Mouse (Mus musculus) liver, embryonic 12.5 days (tissue): Measurements from ENCODE around the gene Pik3r3. TPM values are rescaled to one million over a fixed set of nuclear protein-coding genes. Genes with fewer than 3 reads are reported as not detected.
"Not testable (repeated sequence)": the region's sequence is repeated elsewhere in the genome, so short reads cannot be mapped to it uniquely, and the experiment has no call there.

Experiments used
- ATAC-seq: fragments of 200-750 bp; cut with Nextera tagmentation; 2 replicates; pipeline ENCODE4 v1.8.0; 2017; ENCODE audit warnings: moderate number of reproducible peaks, mild to moderate bottlenecking, moderate library complexity
- H3K27ac ChIP-seq: fragments of 300-500 bp; sonication (generic); 2 replicates; pipeline ENCODE4 v1.5.1; 2016; ENCODE audit warnings: mild to moderate bottlenecking
- H3K27me3 ChIP-seq: fragments of 300-500 bp; sonication (generic); replicated peaks from 2 replicates; pipeline ENCODE4 v1.6.1; 2016; ENCODE audit warnings: mild to moderate bottlenecking, moderate library complexity
- H3K36me3 ChIP-seq: fragments of 300-500 bp; sonication (generic); 2 replicates; pipeline ENCODE4 v1.6.1; 2016; ENCODE audit warnings: mild to moderate bottlenecking, moderate library complexity
- H3K4me1 ChIP-seq: fragments of 300-500 bp; sonication (generic); 2 replicates; pipeline ENCODE4 v1.6.1; 2016
- H3K4me2 ChIP-seq: fragments of 300-500 bp; sonication (generic); 2 replicates; pipeline ENCODE4 v1.6.1; 2016; ENCODE audit warnings: mild to moderate bottlenecking, moderate library complexity
- H3K4me3 ChIP-seq: fragments of 300-500 bp; sonication (generic); 2 replicates; pipeline ENCODE4 v1.5.1; 2016; ENCODE audit warnings: mild to moderate bottlenecking, moderate library complexity
- H3K9ac ChIP-seq: fragments of 300-500 bp; sonication (generic); 2 replicates; pipeline ENCODE4 v1.6.1; 2016; ENCODE audit warnings: mild to moderate bottlenecking, moderate library complexity
- H3K9me3 ChIP-seq: fragments of 300-500 bp; sonication (generic); replicated peaks from 2 replicates; pipeline ENCODE4 v1.6.1; 2016; ENCODE audit warnings: mild to moderate bottlenecking, moderate library complexity
- WGBS: fragments of 180-500 bp; shearing (Covaris S2); methylation state at CpG from one replicate; pipeline ENCODE4 v1.1.7; 2016; ENCODE audit not compliant: insufficient replicate concordance; 5-methylcytosine and 5-hydroxymethylcytosine counted together
- polyA plus RNA-seq: library from polyadenylated mRNA; unstranded; fragments of >200 nt; fragmentation: Nextera tagmentation; extraction: Ambion mirVana; gene quantifications from 2 replicates; pipeline ENCODE4 v1.2.1, GENCODE M21; 2016

Gene Pik3r3
- polyA plus RNA-seq, 1 experiment from 2014 or later = 2.7 TPM

GRCm38 (mm10) chr4:116221996-116222842, 801 bp downstream of the Pik3r3 start:
- Histone ChIP-seq H3K9ac (peak overlapping the region; percentile 86), H3K9me3 (no peaks in the 10 kb centered on the region), H3K4me3 (peak overlapping the region; percentile 71), H3K27ac (peak overlapping the region; percentile 87), H3K27me3 (peaks cover 11% of the 10 kb centered on the region; the same call in 1 of the 2 replicates), H3K4me2 (peak overlapping the region; percentile 96), H3K36me3 (no peaks in the 10 kb centered on the region), H3K4me1 (peaks cover 18% of the 10 kb centered on the region)
- 2% methylated on average over 23 of the region's 23 CpGs for WGBS
- ATAC-seq = no peak

- H3K4me3 ChIP-seq = peak overlapping the region; percentile 71
- ATAC-seq = no peak
- WGBS = 28% methylated on average over 6 of the region's 6 CpGs
- no peak overlapping the region for H3K9ac ChIP-seq
- H3K27me3 ChIP-seq = peaks cover 11% of the 10 kb centered on the region; the same call in 1 of the 2 replicates
- no peaks in the 10 kb centered on the region for H3K9me3 ChIP-seq
- peaks cover 18% of the 10 kb centered on the region for H3K4me1 ChIP-seq
- H3K4me2 ChIP-seq = peak overlapping the region; percentile 96
- no peak overlapping the region for H3K27ac ChIP-seq
- no peaks in the 10 kb centered on the region for H3K36me3 ChIP-seq
Measured at GRCm38 (mm10) chr4:116222843-116223119, 1.4 kb downstream of the Pik3r3 start.

GRCm38 (mm10) chr4:116243377-116243776, 22.0 kb downstream of the Pik3r3 start:
- no peak overlapping the region for H3K9ac ChIP-seq
- no peak overlapping the region for H3K4me3 ChIP-seq
- no peak overlapping the region for H3K27ac ChIP-seq
- H3K27me3 ChIP-seq = no peaks in the 10 kb centered on the region
- 0 out of 2 replicates have a peak, but pooled peaks cover 4% of the 10 kb centered on the region for H3K4me1 ChIP-seq
- no peak overlapping the region for H3K4me2 ChIP-seq
- 52% methylated on average over 3 of the region's 3 CpGs for WGBS
- no peak for ATAC-seq
- H3K36me3 ChIP-seq = no peaks in the 10 kb centered on the region
- no peaks in the 10 kb centered on the region for H3K9me3 ChIP-seq

- H3K27me3 ChIP-seq = no peaks in the 10 kb centered on the region
- H3K9me3 ChIP-seq = no peaks in the 10 kb centered on the region
- no peak overlapping the region for H3K4me3 ChIP-seq
- 35% methylated on average over 2 of the region's 2 CpGs for WGBS
- no peaks in the 10 kb centered on the region for H3K36me3 ChIP-seq
- H3K27ac ChIP-seq = no peak overlapping the region
- H3K4me2 ChIP-seq = no peak overlapping the region
- H3K9ac ChIP-seq = no peak overlapping the region
- 0 out of 2 replicates have a peak, but pooled peaks cover 4% of the 10 kb centered on the region for H3K4me1 ChIP-seq
- ATAC-seq = no peak
Measured at GRCm38 (mm10) chr4:116244240-116244639, 22.8 kb downstream of the Pik3r3 start.

GRCm38 (mm10) chr4:116245926-116246325, 24.5 kb downstream of the Pik3r3 start:
- H3K9ac ChIP-seq, H3K27me3 ChIP-seq, H3K36me3 ChIP-seq, H3K9me3 ChIP-seq, H3K4me3 ChIP-seq, ATAC-seq, H3K27ac ChIP-seq, H3K4me2 ChIP-seq: not testable (repeated sequence)
- 17% methylated on average over 3 of the region's 3 CpGs for WGBS
- peaks cover 12% of the 10 kb centered on the region; the same call in 1 of the 2 replicates for H3K4me1 ChIP-seq

- no peaks in the 10 kb centered on the region for H3K36me3 ChIP-seq
- ATAC-seq = 0 out of 2 replicates have a peak, but pooled peaks have one; percentile 24
- H3K27me3 ChIP-seq = no peaks in the 10 kb centered on the region
- no peak overlapping the region for H3K9ac ChIP-seq
- H3K4me2 ChIP-seq = no peak overlapping the region
- no peaks in the 10 kb centered on the region for H3K9me3 ChIP-seq
- H3K4me1 ChIP-seq = peaks cover 8% of the 10 kb centered on the region; the same call in 1 of the 2 replicates
- WGBS = 58% methylated on average over 3 of the region's 3 CpGs
- H3K4me3 ChIP-seq = no peak overlapping the region
- no peak overlapping the region for H3K27ac ChIP-seq
Measured at GRCm38 (mm10) chr4:116249986-116250385, 28.6 kb downstream of the Pik3r3 start.

- WGBS = 86% methylated on average over 6 of the region's 6 CpGs
- Histone ChIP-seq H3K27ac (no peak overlapping the region), H3K4me1 (no peaks in the 10 kb centered on the region), H3K27me3 (no peaks in the 10 kb centered on the region), H3K9me3 (no peaks in the 10 kb centered on the region), H3K9ac (no peak overlapping the region), H3K4me2 (no peak overlapping the region), H3K4me3 (no peak overlapping the region), H3K36me3 (no peaks in the 10 kb centered on the region)
- no peak for ATAC-seq
Measured at GRCm38 (mm10) chr4:116268220-116268619, 46.8 kb downstream of the Pik3r3 start.

- no peak overlapping the region for H3K4me2 ChIP-seq
- H3K9ac ChIP-seq = no peak overlapping the region
- H3K9me3 ChIP-seq = no peaks in the 10 kb centered on the region
- H3K27ac ChIP-seq = no peak overlapping the region
- ATAC-seq = no peak
- H3K27me3 ChIP-seq = no peaks in the 10 kb centered on the region
- 56% methylated on average over 2 of the region's 2 CpGs for WGBS
- H3K4me1 ChIP-seq = no peaks in the 10 kb centered on the region
- H3K4me3 ChIP-seq = no peak overlapping the region
- no peaks in the 10 kb centered on the region for H3K36me3 ChIP-seq
Measured at GRCm38 (mm10) chr4:116282211-116282610, 60.8 kb downstream of the Pik3r3 start.

GRCm38 (mm10) chr4:116291561-116291960, 70.1 kb downstream of the Pik3r3 start:
- Histone ChIP-seq H3K9me3 (no peaks in the 10 kb centered on the region), H3K27ac (no peak overlapping the region), H3K36me3 (no peaks in the 10 kb centered on the region), H3K4me2 (no peak overlapping the region), H3K27me3 (no peaks in the 10 kb centered on the region), H3K4me1 (no peaks in the 10 kb centered on the region), H3K4me3 (no peak overlapping the region), H3K9ac (no peak overlapping the region)
- WGBS = 77% methylated on average over 6 of the region's 6 CpGs
- ATAC-seq = no peak

GRCm38 (mm10) chr4:116293296-116293695, 71.9 kb downstream of the Pik3r3 start:
- H3K27ac ChIP-seq = no peak overlapping the region
- no peak overlapping the region for H3K4me2 ChIP-seq
- ATAC-seq = peak; percentile 68
- H3K9ac ChIP-seq = no peak overlapping the region
- WGBS = 67% methylated on average over 12 of the region's 12 CpGs
- H3K4me1 ChIP-seq = no peaks in the 10 kb centered on the region
- H3K4me3 ChIP-seq = no peak overlapping the region
- H3K27me3 ChIP-seq = no peaks in the 10 kb centered on the region
- H3K9me3 ChIP-seq = no peaks in the 10 kb centered on the region
- no peaks in the 10 kb centered on the region for H3K36me3 ChIP-seq

- WGBS = 28% methylated on average over 4 of the region's 4 CpGs
- no peak overlapping the region for H3K27ac ChIP-seq
- H3K4me1 ChIP-seq = no peaks in the 10 kb centered on the region
Measured at GRCm38 (mm10) chr4:116300878-116301355, 79.5 kb downstream of the Pik3r3 start.

GRCm38 (mm10) chr4:116304551-116304950, 83.1 kb downstream of the Pik3r3 start:
- ATAC-seq = no peak
- no peak overlapping the region for H3K9ac ChIP-seq
- H3K4me3 ChIP-seq = no peak overlapping the region
- no peak overlapping the region for H3K4me2 ChIP-seq
- peaks cover 30% of the 10 kb centered on the region for H3K36me3 ChIP-seq
- no peak overlapping the region for H3K27ac ChIP-seq
- WGBS = 20% methylated on average over 1 of the region's 1 CpGs
- H3K9me3 ChIP-seq = no peaks in the 10 kb centered on the region
- H3K4me1 ChIP-seq = no peaks in the 10 kb centered on the region
- no peaks in the 10 kb centered on the region for H3K27me3 ChIP-seq

More at GRCm38 (mm10) chr4:116300878-116301355, 79.5 kb downstream of the Pik3r3 start:
- H3K4me3 ChIP-seq = no peak overlapping the region
- H3K36me3 ChIP-seq = no peaks in the 10 kb centered on the region
- no peak overlapping the region for H3K4me2 ChIP-seq
- ATAC-seq = peak; percentile 55; the same call in 1 of the 2 replicates
- no peaks in the 10 kb centered on the region for H3K27me3 ChIP-seq
- H3K9me3 ChIP-seq = no peaks in the 10 kb centered on the region
- no peak overlapping the region for H3K9ac ChIP-seq
